Mouse (Mus musculus): ENCODE measurements around the gene Slc1a2.

The Slc1a2 gene

GRCm38 (mm10) chr2:102825961-102826633 is 167.6 kb downstream of the Slc1a2 start:
- DNase-seq = no peak

GRCm38 (mm10) chr2:102827841-102828240 is 169.4 kb downstream of the Slc1a2 start:
- no peak for DNase-seq

GRCm38 (mm10) chr2:102828381-102828780 is 169.9 kb downstream of the Slc1a2 start:
- no peak for DNase-seq

- DNase-seq = peak; percentile 39 to 50
These were observed 170.7 kb downstream of the Slc1a2 start for GRCm38 (mm10) chr2:102829201-102829600.

- no peak for DNase-seq
These were observed 173.1 kb downstream of the Slc1a2 start for GRCm38 (mm10) chr2:102831547-102831946.

- no peak for DNase-seq
These were observed 179.7 kb downstream of the Slc1a2 start for GRCm38 (mm10) chr2:102838179-102838578.
